Mouse (Mus musculus) cortical plate, adult 2 months (tissue): ENCODE measurements around the gene Arsk. TPM values are rescaled to one million over a fixed set of nuclear protein-coding genes. Genes with fewer than 3 reads are reported as not detected.

Experiments used
- H3K27ac ChIP-seq: fragments of 200-500 bp; 2 replicates; pipeline ENCODE4 v1.5.1; 2012; ENCODE audit warnings: low read length, control low read depth, inconsistent platforms; ENCODE audit not compliant: insufficient read depth
- H3K4me1 ChIP-seq: fragments of 200-500 bp; 2 replicates; pipeline ENCODE4 v1.6.1; 2011; ENCODE audit warnings: low read length; ENCODE audit not compliant: control insufficient read depth, insufficient read depth
- H3K4me3 ChIP-seq: fragments of 200-500 bp; 2 replicates; pipeline ENCODE4 v1.5.1; 2011; ENCODE audit warnings: mild to moderate bottlenecking, low read length, control low read depth; ENCODE audit not compliant: insufficient read depth
- CTCF ChIP-seq: fragments of 200-500 bp; IDR thresholded peaks from 2 replicates; pipeline ENCODE4 v1.5.1; 2011; ENCODE audit warnings: mild to moderate bottlenecking, control low read depth, low read length; ENCODE audit not compliant: insufficient read depth; ENCODE audit errors: extremely low read depth
- POLR2A ChIP-seq: fragments of 200-500 bp; IDR thresholded peaks from 2 replicates; pipeline ENCODE4 v1.6.1; 2011; ENCODE audit warnings: mild to moderate bottlenecking, low read length, control low read depth; ENCODE audit not compliant: insufficient read depth; ENCODE audit errors: extremely low read depth
- polyA plus RNA-seq: library from polyadenylated mRNA; depleted of rRNA; stranded (reverse); fragments of >200 nt; gene quantifications from 2 replicates; pipeline ENCODE4 v1.2.3, GENCODE M21; 2012; rRNA removed

The Arsk gene
- 5.0 and 5.4 TPM in 2 replicates for polyA plus RNA-seq

DNA sequence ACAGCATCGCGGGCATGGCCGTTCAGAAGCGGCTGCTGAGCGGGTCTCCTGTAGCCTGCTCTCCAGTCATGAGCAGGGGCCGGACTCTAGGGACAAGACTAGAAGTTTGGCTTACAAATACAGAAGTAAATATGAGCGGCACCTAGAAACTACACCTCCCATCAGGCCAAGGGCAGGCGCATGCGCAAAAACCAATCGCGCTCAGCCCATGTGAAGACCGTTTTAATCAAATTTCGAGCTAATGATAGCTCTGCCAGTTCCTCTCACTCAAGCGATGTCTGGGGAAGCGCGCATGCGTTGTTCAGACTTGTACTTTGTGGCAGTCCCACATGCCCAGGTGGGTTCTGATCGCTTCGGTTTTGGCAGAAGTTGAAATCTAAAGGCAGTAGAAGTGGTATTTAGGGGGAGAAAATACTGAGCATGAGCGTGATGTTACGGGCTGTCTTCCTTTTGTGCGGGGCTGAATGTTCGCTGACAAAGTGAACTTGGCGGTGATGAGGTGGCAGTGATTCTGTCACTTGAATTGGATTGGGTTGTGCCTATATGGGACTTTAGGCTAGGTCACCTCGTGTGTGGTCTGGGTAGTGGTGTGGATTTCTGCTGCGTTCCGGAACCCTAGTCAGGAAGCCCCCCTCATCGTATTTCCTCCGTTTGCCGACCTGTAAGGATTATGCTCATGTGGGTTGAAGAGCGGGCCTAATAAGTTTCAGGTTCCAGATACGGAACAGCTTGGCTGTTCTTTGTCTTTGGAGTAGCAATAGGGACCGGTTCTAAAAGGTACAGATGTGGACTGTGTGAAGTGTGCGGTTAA is at the start of gene Arsk, which contains the start of gene Ttc37:
Gene Arsk, minus strand, starts transcription at position 168 of the 811 bp plus-strand sequence.
Gene Ttc37, plus strand, starts transcription at position 242 of the 811 bp plus-strand sequence.
- Histone ChIP-seq H3K4me3 (peak within 1 kb of the TSS; percentile 53), H3K27ac (0 out of 2 replicates have a peak within 1 kb of the TSS, but pooled peaks have one; percentile 8), H3K4me1 (no peaks in the 10 kb centered on the region)
- TF ChIP-seq CTCF (no peak), POLR2A (peak; percentile 25; the same call in 1 of the 2 replicates)

DNA sequence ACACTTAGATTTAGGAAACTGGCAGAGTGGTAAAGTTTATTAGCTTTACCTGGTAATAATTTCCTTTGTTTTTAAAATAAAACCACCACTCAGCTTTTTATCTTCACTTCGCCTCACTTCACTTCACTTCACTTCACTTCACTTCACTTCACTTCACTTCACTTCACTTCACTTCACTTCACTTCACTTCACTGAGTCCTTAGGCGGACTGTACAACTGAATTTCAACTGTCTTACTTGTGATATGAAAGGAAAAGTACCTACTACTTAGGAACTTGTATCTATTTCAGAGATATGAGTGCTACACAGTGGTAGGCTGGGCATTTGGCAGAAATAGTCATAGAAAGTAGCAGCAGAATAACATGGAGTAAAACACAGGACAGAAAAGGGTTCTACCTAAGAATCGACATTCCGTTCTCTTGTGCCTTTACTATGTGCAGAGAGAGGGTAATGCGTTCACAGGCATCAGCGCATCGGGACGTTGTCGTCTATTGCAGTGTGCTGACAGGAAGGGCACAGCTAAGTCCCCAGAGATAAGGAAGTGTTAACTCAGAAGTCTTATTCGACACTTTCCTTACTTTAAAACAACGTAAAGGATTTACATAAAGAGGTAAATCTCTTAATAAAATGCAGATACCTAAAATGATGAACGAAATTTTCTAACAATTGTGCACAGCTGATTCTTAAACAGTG is 42.8 kb upstream of the Arsk start:
- TF ChIP-seq CTCF (no peak), POLR2A (no peak)
- Histone ChIP-seq H3K27ac (no peak overlapping the region), H3K4me3 (no peak overlapping the region), H3K4me1 (no peaks in the 10 kb centered on the region)

DNA sequence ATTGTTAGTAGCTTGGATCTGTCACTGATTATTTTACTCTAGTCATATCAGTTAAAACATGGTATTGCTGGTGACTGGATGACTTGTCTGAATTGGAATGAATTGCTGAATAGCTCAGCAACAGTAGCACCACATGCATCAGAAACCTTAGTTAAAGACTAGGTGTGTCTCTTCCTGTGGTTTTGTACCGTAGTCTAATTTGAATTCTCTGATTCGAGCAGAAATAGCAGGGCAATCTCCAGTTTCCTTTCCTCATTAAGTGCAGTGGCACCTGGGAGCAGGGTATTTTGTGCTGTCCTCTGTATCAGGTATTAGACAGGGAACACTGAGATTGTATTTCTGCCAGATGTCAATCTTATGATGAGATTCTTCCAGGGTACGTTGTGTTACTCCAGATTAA is 40.4 kb upstream of the Arsk start:
- Histone ChIP-seq H3K4me1 (no peaks in the 10 kb centered on the region), H3K4me3 (no peak overlapping the region), H3K27ac (no peak overlapping the region)
- TF ChIP-seq POLR2A = no peak
- TF ChIP-seq CTCF = no peak

DNA sequence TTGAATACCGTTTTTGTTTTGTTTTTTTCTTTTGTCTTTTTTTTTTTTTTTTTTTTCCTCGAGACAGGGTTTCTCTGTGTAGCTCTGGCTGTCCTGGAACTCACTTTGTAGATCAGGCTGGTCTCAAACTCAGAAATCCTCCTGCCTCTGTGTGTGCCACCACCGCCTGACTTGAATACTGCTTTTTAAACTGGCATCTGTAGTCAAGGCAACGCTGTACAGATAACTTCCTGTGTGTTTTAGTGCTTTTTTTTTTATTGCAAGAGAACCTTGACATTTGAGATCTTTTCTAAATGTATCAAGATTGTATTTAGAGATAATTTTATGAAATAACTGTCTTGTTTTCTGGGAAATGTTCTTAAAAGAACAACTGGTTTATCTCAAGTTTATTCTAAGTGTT is 34.0 kb upstream of the Arsk start:
- no peak overlapping the region for H3K4me3 ChIP-seq
- no peak for TF ChIP-seq POLR2A
- no peak for TF ChIP-seq CTCF
- H3K27ac ChIP-seq = no peak overlapping the region
- no peaks in the 10 kb centered on the region for H3K4me1 ChIP-seq

DNA sequence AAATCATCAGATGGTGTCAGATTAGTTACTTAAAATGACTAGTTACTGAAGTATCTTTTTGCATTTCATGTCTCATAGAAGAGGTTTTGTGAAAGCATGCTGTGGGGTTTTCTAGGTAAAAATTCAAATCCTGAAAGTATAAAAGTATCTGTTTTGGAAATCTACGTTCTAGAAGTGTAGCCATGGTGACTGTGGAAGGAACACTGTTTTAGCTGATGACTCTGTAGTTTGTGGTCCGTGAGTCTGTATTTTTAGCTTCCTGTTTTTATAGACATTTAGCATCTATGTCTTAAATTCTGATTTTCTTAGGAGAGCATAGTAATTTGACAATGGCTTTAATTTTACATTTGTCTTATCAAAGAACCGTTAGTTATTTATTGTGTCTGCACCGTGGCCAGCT is 30.3 kb upstream of the Arsk start:
- no peaks in the 10 kb centered on the region for H3K4me1 ChIP-seq
- H3K27ac ChIP-seq = no peak overlapping the region
- TF ChIP-seq CTCF (no peak), POLR2A (no peak)
- H3K4me3 ChIP-seq = no peak overlapping the region

DNA sequence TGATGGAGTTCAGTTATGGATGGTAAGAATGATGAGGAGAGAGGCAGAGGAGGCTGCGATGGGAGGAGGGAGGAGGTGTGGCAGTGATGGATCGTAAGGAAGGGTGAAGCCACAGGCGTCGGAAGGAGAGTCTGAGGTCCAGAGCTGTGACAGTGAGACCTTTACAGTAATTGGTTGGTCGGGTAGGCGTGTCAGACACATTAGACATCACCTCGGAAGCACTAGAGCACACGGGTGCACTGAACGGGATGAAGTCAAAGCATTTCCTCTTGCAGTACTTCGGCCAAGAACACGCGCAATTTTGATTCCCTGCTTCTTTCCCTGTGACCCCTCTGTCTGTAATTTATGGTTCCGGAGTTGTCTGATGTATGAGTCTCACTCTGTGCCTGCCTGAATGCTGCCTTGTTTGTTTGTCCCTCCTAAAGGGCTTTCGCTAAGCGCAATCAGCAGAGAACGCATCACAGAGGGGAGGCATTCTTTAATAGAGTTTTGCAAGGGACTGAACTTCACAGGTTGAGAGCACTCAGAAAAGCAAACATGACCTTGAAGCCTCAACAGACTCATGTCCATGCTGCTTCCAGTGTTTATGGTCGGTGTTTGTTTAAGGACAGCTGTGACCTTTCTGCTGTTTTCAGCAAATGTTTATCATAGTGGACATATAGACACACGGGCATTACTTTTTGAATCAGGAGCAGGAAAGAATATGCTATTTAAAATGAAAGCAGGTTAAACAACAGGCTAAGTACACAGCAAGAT is 10.8 kb upstream of the Arsk start:
- TF ChIP-seq POLR2A = no peak
- TF ChIP-seq CTCF = no peak
- Histone ChIP-seq H3K4me3 (no peak overlapping the region), H3K4me1 (no peaks in the 10 kb centered on the region)

DNA sequence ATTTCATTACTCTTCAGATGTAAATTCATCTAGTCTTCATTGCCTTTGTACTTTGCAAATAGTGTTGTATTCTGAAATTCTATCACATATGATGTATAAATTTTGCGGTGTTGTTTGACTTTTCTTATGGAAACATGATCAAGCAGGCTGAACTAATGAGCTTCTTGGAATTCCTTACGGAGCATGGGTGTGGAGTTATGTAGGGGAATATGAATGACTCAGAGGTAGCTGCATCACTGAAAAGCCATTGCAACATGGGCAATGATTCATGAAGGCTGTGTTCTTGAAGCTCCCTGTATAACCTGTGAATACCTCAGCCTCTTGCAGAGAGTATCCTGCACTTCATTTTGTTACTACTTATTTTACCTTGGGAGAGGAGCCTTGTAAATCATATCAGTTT is 3.5 kb upstream of the Arsk start:
- no peak overlapping the region for H3K4me3 ChIP-seq
- no peaks in the 10 kb centered on the region for H3K4me1 ChIP-seq
- no peak overlapping the region for H3K27ac ChIP-seq
- no peak for TF ChIP-seq CTCF
- TF ChIP-seq POLR2A = no peak

More for the DNA sequence above, 10.8 kb upstream of the Arsk start:
- no peak overlapping the region for H3K27ac ChIP-seq

DNA sequence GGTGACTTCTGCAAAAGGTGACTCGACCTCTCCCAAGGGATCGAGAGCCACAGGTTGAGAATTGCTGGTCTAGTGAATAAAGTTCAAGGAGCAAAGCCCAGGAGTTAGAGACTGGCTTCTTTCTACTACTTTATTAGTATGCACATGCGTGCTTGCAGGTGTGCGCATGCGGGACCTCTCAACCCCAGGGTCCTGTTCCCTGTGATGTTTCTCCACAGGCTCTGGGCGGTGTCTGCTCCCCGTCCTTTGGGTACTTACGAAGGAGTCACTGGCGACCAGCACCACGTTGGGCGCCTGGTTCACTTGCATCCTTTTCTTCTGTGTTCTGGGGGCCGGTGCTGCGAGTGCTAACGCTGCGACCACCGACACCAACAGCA is 356 bp downstream of the Arsk start:
- H3K27ac ChIP-seq = 0 out of 2 replicates have a peak overlapping the region, but pooled peaks have one; percentile 8
- no peak for TF ChIP-seq POLR2A
- TF ChIP-seq CTCF = no peak
- no peaks in the 10 kb centered on the region for H3K4me1 ChIP-seq
- H3K4me3 ChIP-seq = peak overlapping the region; percentile 53

DNA sequence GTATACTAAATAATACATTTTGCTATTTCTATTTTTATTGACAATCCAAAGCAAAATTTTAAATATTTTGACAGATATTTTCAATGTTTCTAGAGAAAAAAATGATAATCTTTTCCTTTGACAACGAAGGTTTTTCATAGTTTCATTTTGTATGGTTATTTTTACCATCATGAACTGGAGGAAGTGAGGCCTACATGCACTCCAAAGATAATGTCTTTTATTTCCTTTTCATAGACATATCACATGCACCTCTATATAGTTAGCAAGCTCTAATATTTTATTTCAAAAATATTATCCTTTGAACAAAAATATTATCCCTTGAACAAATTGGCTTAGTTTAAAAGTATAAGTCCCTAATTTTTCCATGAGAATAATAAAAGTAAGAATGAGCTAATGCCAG is 24.1 kb downstream of the Arsk start:
- no peaks in the 10 kb centered on the region for H3K4me1 ChIP-seq
- TF ChIP-seq POLR2A (no peak), CTCF (no peak)
- H3K4me3 ChIP-seq = no peak overlapping the region
- no peak overlapping the region for H3K27ac ChIP-seq

DNA sequence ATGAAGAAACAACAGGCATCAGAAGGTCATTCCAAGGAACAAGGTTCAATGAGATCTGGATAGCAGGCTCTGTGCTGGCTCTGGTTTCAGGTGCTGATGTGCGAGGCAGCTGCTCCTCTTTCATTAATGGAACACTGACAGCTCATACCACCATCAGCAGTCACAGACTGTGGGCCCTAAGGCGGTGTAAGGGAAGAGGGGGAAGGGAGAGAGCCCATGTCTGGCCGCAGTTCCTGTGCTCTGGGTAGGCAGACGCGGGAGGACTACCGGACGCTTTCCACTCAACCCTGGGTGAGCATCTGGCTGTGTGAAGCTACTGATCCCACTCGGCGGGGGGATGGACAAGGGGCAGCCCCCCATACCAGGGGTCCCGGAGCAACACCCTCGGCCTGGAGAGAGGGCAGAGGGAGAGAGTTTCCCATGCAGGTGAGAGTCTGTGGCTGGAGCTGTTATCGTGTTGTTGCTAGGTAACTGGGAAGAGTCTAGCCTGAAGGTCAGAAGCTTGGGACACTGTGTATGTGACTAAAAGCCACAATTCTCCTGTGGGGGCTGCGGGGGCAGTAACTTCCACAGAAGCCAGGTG is 34.0 kb downstream of the Arsk start:
- TF ChIP-seq CTCF (no peak), POLR2A (no peak)
- Histone ChIP-seq H3K4me3 (no peak overlapping the region), H3K4me1 (no peaks in the 10 kb centered on the region), H3K27ac (no peak overlapping the region)
